Mouse (Mus musculus): ENCODE measurements around the gene Wdcp. TPM values are rescaled to one million over a fixed set of nuclear protein-coding genes. Genes with fewer than 3 reads are reported as not detected.

Gene Wdcp
- polyA plus RNA-seq (2017; shearing (Covaris generic)), result 12.6 TPM

GRCm38 (mm10) chr12:4842890-4843597, at the start of gene Wdcp:
Gene Wdcp (plus strand): TSS chr12:4843303.

GRCm38 (mm10) chr12:4817361-4818101, 25.6 kb upstream of the Wdcp start, which contains the start of gene Sf3b6:
Gene Sf3b6 (plus strand): TSS chr12:4817544.

GRCm38 (mm10) chr12:4841392-4841887, 1.7 kb upstream of the Wdcp start, which contains the start of gene Fkbp1b:
Gene Fkbp1b (minus strand): TSS chr12:4841591.

GRCm38 (mm10) chr12:4874161-4874927, 31.2 kb downstream of the Wdcp start, which contains the start of gene Mfsd2b:
Gene Mfsd2b (minus strand): TSS chr12:4874359.

GRCm38 (mm10) chr12:4906951-4907906, 64.1 kb downstream of the Wdcp start, which contains the start of gene Ubxn2a:
Gene Ubxn2a (minus strand): TSS chr12:4907705.

Other genes starting within 250 kb of the Wdcp start
- gene Fam228a, start 104.9 kb upstream of the Wdcp start, polyA plus RNA-seq (2017; shearing (Covaris generic)), result not detected
- 0.35 TPM for gene Pfn4, start 74.3 kb upstream of the Wdcp start, polyA plus RNA-seq (2017; shearing (Covaris generic))
- 0.60 TPM for gene Fam228b, start 74.0 kb upstream of the Wdcp start, polyA plus RNA-seq (2017; shearing (Covaris generic))
- 383 TPM for gene Sf3b6, start 25.8 kb upstream of the Wdcp start, polyA plus RNA-seq (2017; shearing (Covaris generic))
- gene Fkbp1b, start 1.7 kb upstream of the Wdcp start, polyA plus RNA-seq (2017; shearing (Covaris generic)), result not detected
- 0.49 TPM for gene Mfsd2b, start 31.1 kb downstream of the Wdcp start, polyA plus RNA-seq (2017; shearing (Covaris generic))
- 33.1 TPM for gene Ubxn2a, start 64.4 kb downstream of the Wdcp start, polyA plus RNA-seq (2017; shearing (Covaris generic))
- 60.6 TPM for gene Atad2b, start 74.0 kb downstream of the Wdcp start, polyA plus RNA-seq (2017; shearing (Covaris generic))

All from CD4-positive, CD25-positive, alpha-beta regulatory T cell (primary cell).